Mouse (Mus musculus) splenic B cell, adult 2 months (primary cell): Measurements from ENCODE around the gene Rfx5.

Experiments
- DNase-seq: peaks from one replicate; pipeline ENCODE4 v3.0.0-alpha.2; 2011; ENCODE audit warnings: low read depth, low spot score
- H3K27me3 ChIP-seq: 2 replicates; pipeline ENCODE4 v1.6.1; 2012; ENCODE audit warnings: mild to moderate bottlenecking, low read length, moderate library complexity, mixed read lengths; ENCODE audit not compliant: control insufficient read depth, poor library complexity, insufficient read depth, severe bottlenecking
- H3K36me3 ChIP-seq: 2 replicates; pipeline ENCODE4 v1.6.1; 2012; ENCODE audit warnings: mild to moderate bottlenecking, low read length, moderate library complexity, mixed read lengths; ENCODE audit not compliant: control insufficient read depth, poor library complexity, insufficient read depth, severe bottlenecking

Gene Rfx5

GRCm38 (mm10) chr3:95003273-95003672 lies 49.4 kb downstream of the Rfx5 start:
- DNase-seq: no peak
- H3K27me3 ChIP-seq: no peaks in the 10 kb centered on the region
- H3K36me3 ChIP-seq: peaks cover 28% of the 10 kb centered on the region

DNA sequence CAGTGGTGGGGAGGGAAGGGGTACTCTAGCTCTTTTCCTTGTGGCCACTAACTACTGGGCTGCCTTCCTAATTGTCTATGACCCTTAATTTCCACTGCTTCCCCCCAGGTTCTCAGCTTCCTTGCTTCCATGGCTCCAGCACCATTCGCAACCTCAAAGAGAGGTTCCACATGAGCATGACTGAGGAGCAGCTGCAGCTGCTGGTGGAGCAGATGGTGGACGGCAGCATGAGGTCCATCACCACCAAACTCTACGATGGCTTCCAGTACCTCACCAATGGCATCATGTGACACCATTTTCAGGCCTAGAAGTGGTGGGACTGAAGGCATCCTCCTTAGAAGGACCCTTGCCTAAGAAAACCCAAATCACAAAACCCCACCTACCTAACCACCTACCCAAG lies 51.8 kb downstream of the Rfx5 start:
- Histone ChIP-seq H3K36me3 (peaks cover 22% of the 10 kb centered on the region), H3K27me3 (no peaks in the 10 kb centered on the region)
- no peak for DNase-seq

DNA sequence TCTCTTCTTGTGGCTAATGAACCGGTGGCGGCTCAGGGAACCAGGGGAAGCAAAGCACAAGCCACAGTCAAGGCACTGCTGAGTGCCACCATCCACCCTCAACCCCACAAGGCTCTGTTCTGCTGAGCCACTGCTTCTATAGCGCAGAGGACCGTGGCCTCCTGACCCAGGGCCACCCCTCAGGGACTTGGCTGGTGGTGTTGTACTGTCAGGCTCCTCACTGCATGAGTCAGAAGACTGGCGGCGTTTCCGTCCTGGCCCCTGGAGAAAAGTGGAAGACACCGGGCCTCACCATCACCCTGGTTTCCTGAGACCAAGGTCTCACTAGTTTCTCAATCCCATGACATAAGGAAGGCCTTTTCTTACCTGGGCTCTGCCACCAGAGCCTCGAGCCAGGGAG lies 53.8 kb downstream of the Rfx5 start:
- peaks cover 16% of the 10 kb centered on the region for H3K36me3 ChIP-seq
- no peak for DNase-seq
- no peaks in the 10 kb centered on the region for H3K27me3 ChIP-seq

GRCm38 (mm10) chr3:95010396-95010795 lies 56.5 kb downstream of the Rfx5 start:
- Histone ChIP-seq H3K27me3 (no peaks in the 10 kb centered on the region), H3K36me3 (peaks cover 10% of the 10 kb centered on the region)
- DNase-seq: no peak
